Mouse (Mus musculus): ENCODE results near the gene Notch3. TPM values are rescaled to one million over a fixed set of nuclear protein-coding genes. Genes with fewer than 3 reads are reported as not detected.
A peak's percentile ranks its signal among the peaks of the same experiment; 100 is the strongest.
"Not testable (repeated sequence)": the region's sequence is repeated elsewhere in the genome, so short reads cannot be mapped to it uniquely, and the experiment has no call there.

The Notch3 gene
- polyA plus RNA-seq, 1 experiment from 2014 or later: 8.6 TPM

- no peaks in the 10 kb centered on the region for H3K36me3 ChIP-seq (ENCODE audit: control insufficient read depth, insufficient read depth)
- no peaks in the 10 kb centered on the region; the same call in 1 of the 2 replicates for H3K27me3 ChIP-seq (ENCODE audit: control insufficient read depth, insufficient read depth, low read length)
- H3K4me1 ChIP-seq (ENCODE audit: control insufficient read depth, insufficient read depth, low read length): peaks cover 23% of the 10 kb centered on the region
- peak; percentile 70 for ATAC-seq (replicated peaks; ENCODE audit: extremely low read depth, insufficient read depth, low FRiP score)
- H3K9me3 ChIP-seq (replicated peaks; ENCODE audit: control insufficient read depth, low read length): no peaks in the 10 kb centered on the region
- no peak overlapping the region; the same call in 1 of the 2 replicates for H3K9ac ChIP-seq (ENCODE audit: low read length)
- peak overlapping the region; percentile 68 for H3K27ac ChIP-seq (ENCODE audit: low read length)
- WGBS: 34% methylated on average over 2 of the region's 2 CpGs
- H3K4me2 ChIP-seq (ENCODE audit: low read depth, low read length): no peak overlapping the region
- H3K4me3 ChIP-seq (ENCODE audit: low read length): no peak overlapping the region
These were observed 56.2 kb downstream of the Notch3 start for GRCm38 (mm10) chr17:32110424-32110823.

GRCm38 (mm10) chr17:32109201-32109940 is 57.3 kb downstream of the Notch3 start:
- peak overlapping the region; percentile 36 for H3K27ac ChIP-seq (ENCODE audit: low read length)
- no peaks in the 10 kb centered on the region for H3K9me3 ChIP-seq (replicated peaks; ENCODE audit: control insufficient read depth, low read length)
- no peak overlapping the region for H3K9ac ChIP-seq (ENCODE audit: low read length)
- no peak overlapping the region for H3K4me3 ChIP-seq (ENCODE audit: low read length)
- peaks cover 2% of the 10 kb centered on the region for H3K27me3 ChIP-seq (ENCODE audit: control insufficient read depth, insufficient read depth, low read length)
- peaks cover 22% of the 10 kb centered on the region for H3K4me1 ChIP-seq (ENCODE audit: control insufficient read depth, insufficient read depth, low read length)
- H3K4me2 ChIP-seq (ENCODE audit: low read depth, low read length): no peak overlapping the region
- 62% methylated on average over 6 of the region's 6 CpGs for WGBS
- no peaks in the 10 kb centered on the region for H3K36me3 ChIP-seq (ENCODE audit: control insufficient read depth, insufficient read depth)
- ATAC-seq (replicated peaks; ENCODE audit: extremely low read depth, insufficient read depth, low FRiP score): no peak

GRCm38 (mm10) chr17:32108320-32109011 is 58.2 kb downstream of the Notch3 start:
- WGBS: 71% methylated on average over 5 of the region's 5 CpGs
- not testable (repeated sequence) for ATAC-seq (replicated peaks; ENCODE audit: extremely low read depth, insufficient read depth, low FRiP score); H3K9ac ChIP-seq (ENCODE audit: low read length); H3K4me3 ChIP-seq (ENCODE audit: low read length); H3K9me3 ChIP-seq (replicated peaks; ENCODE audit: control insufficient read depth, low read length); H3K4me2 ChIP-seq (ENCODE audit: low read depth, low read length); H3K27me3 ChIP-seq (ENCODE audit: control insufficient read depth, insufficient read depth, low read length); H3K36me3 ChIP-seq (ENCODE audit: control insufficient read depth, insufficient read depth); H3K27ac ChIP-seq (ENCODE audit: low read length)
- peaks cover 16% of the 10 kb centered on the region for H3K4me1 ChIP-seq (ENCODE audit: control insufficient read depth, insufficient read depth, low read length)

- Histone ChIP-seq H3K4me1 (ENCODE audit: control insufficient read depth, insufficient read depth, low read length) (peaks cover 13% of the 10 kb centered on the region), H3K9me3 (replicated peaks; ENCODE audit: control insufficient read depth, low read length) (no peaks in the 10 kb centered on the region), H3K4me2 (ENCODE audit: low read depth, low read length) (no peak overlapping the region), H3K36me3 (ENCODE audit: control insufficient read depth, insufficient read depth) (no peaks in the 10 kb centered on the region), H3K27ac (ENCODE audit: low read length) (no peak overlapping the region), H3K4me3 (ENCODE audit: low read length) (no peak overlapping the region), H3K27me3 (ENCODE audit: control insufficient read depth, insufficient read depth, low read length) (peaks cover 2% of the 10 kb centered on the region; the same call in 1 of the 2 replicates), H3K9ac (ENCODE audit: low read length) (no peak overlapping the region)
- WGBS: 52% methylated on average over 5 of the region's 5 CpGs
- ATAC-seq (replicated peaks; ENCODE audit: extremely low read depth, insufficient read depth, low FRiP score): no peak
These were observed 58.8 kb downstream of the Notch3 start for GRCm38 (mm10) chr17:32107877-32108276.

GRCm38 (mm10) chr17:32106358-32106757 is 60.3 kb downstream of the Notch3 start:
- Histone ChIP-seq H3K4me1 (ENCODE audit: control insufficient read depth, insufficient read depth, low read length) (peaks cover 12% of the 10 kb centered on the region), H3K9ac (ENCODE audit: low read length) (no peak overlapping the region), H3K27me3 (ENCODE audit: control insufficient read depth, insufficient read depth, low read length) (peaks cover 2% of the 10 kb centered on the region; the same call in 1 of the 2 replicates), H3K9me3 (replicated peaks; ENCODE audit: control insufficient read depth, low read length) (no peaks in the 10 kb centered on the region), H3K27ac (ENCODE audit: low read length) (no peak overlapping the region), H3K4me3 (ENCODE audit: low read length) (no peak overlapping the region), H3K4me2 (ENCODE audit: low read depth, low read length) (no peak overlapping the region), H3K36me3 (ENCODE audit: control insufficient read depth, insufficient read depth) (no peaks in the 10 kb centered on the region)
- no peak for ATAC-seq (replicated peaks; ENCODE audit: extremely low read depth, insufficient read depth, low FRiP score)
- 50% methylated on average over 2 of the region's 2 CpGs for WGBS

GRCm38 (mm10) chr17:32103054-32103453 is 63.6 kb downstream of the Notch3 start:
- no peaks in the 10 kb centered on the region for H3K36me3 ChIP-seq (ENCODE audit: control insufficient read depth, insufficient read depth)
- H3K4me2 ChIP-seq (ENCODE audit: low read depth, low read length): no peak overlapping the region
- H3K27me3 ChIP-seq (ENCODE audit: control insufficient read depth, insufficient read depth, low read length): peaks cover 11% of the 10 kb centered on the region
- H3K4me3 ChIP-seq (ENCODE audit: low read length): no peak overlapping the region
- WGBS: 9% methylated on average over 4 of the region's 4 CpGs
- no peak overlapping the region for H3K9ac ChIP-seq (ENCODE audit: low read length)
- H3K4me1 ChIP-seq (ENCODE audit: control insufficient read depth, insufficient read depth, low read length): peaks cover 9% of the 10 kb centered on the region
- H3K9me3 ChIP-seq (replicated peaks; ENCODE audit: control insufficient read depth, low read length): no peaks in the 10 kb centered on the region
- H3K27ac ChIP-seq (ENCODE audit: low read length): no peak overlapping the region
- no peak for ATAC-seq (replicated peaks; ENCODE audit: extremely low read depth, insufficient read depth, low FRiP score)

- H3K4me3 ChIP-seq (ENCODE audit: low read length): peak overlapping the region; percentile 56
- peak overlapping the region; percentile 78 for H3K4me2 ChIP-seq (ENCODE audit: low read depth, low read length)
- H3K9me3 ChIP-seq (replicated peaks; ENCODE audit: control insufficient read depth, low read length): no peaks in the 10 kb centered on the region
- H3K27me3 ChIP-seq (ENCODE audit: control insufficient read depth, insufficient read depth, low read length): peaks cover 9% of the 10 kb centered on the region
- no peaks in the 10 kb centered on the region for H3K36me3 ChIP-seq (ENCODE audit: control insufficient read depth, insufficient read depth)
- peak; percentile 75 for ATAC-seq (replicated peaks; ENCODE audit: extremely low read depth, insufficient read depth, low FRiP score)
- H3K9ac ChIP-seq (ENCODE audit: low read length): peak overlapping the region; percentile 67
- 2% methylated on average over 44 of the region's 44 CpGs for WGBS
- H3K4me1 ChIP-seq (ENCODE audit: control insufficient read depth, insufficient read depth, low read length): peaks cover 9% of the 10 kb centered on the region
- H3K27ac ChIP-seq (ENCODE audit: low read length): no peak overlapping the region
These were observed 66.6 kb downstream of the Notch3 start for GRCm38 (mm10) chr17:32099943-32100586.

GRCm38 (mm10) chr17:32099574-32099942 is 67.1 kb downstream of the Notch3 start:
- Histone ChIP-seq H3K9ac (ENCODE audit: low read length) (peak overlapping the region; percentile 67), H3K9me3 (replicated peaks; ENCODE audit: control insufficient read depth, low read length) (no peaks in the 10 kb centered on the region), H3K27me3 (ENCODE audit: control insufficient read depth, insufficient read depth, low read length) (peaks cover 9% of the 10 kb centered on the region), H3K36me3 (ENCODE audit: control insufficient read depth, insufficient read depth) (no peaks in the 10 kb centered on the region), H3K4me3 (ENCODE audit: low read length) (peak overlapping the region; percentile 56), H3K4me2 (ENCODE audit: low read depth, low read length) (peak overlapping the region; percentile 78), H3K27ac (ENCODE audit: low read length) (no peak overlapping the region), H3K4me1 (ENCODE audit: control insufficient read depth, insufficient read depth, low read length) (peaks cover 9% of the 10 kb centered on the region)
- WGBS: 32% methylated on average over 8 of the region's 8 CpGs
- no peak for ATAC-seq (replicated peaks; ENCODE audit: extremely low read depth, insufficient read depth, low FRiP score)

- H3K9ac ChIP-seq (ENCODE audit: low read length); H3K4me2 ChIP-seq (ENCODE audit: low read depth, low read length); H3K4me3 ChIP-seq (ENCODE audit: low read length); ATAC-seq (replicated peaks; ENCODE audit: extremely low read depth, insufficient read depth, low FRiP score); H3K36me3 ChIP-seq (ENCODE audit: control insufficient read depth, insufficient read depth); H3K27ac ChIP-seq (ENCODE audit: low read length); H3K9me3 ChIP-seq (replicated peaks; ENCODE audit: control insufficient read depth, low read length); H3K4me1 ChIP-seq (ENCODE audit: control insufficient read depth, insufficient read depth, low read length); H3K27me3 ChIP-seq (ENCODE audit: control insufficient read depth, insufficient read depth, low read length): not testable (repeated sequence)
- 83% methylated on average over 5 of the region's 6 CpGs for WGBS
These were observed 67.7 kb downstream of the Notch3 start for GRCm38 (mm10) chr17:32098905-32099304.
